Mouse (Mus musculus) testis, adult 2 months (tissue): Measurements from ENCODE around the gene Cntrob.

Experiments
- CTCF ChIP-seq: fragments of 200-500 bp; IDR thresholded peaks from 2 replicates; pipeline ENCODE4 v1.5.1; 2012; ENCODE audit warnings: low read depth, mild to moderate bottlenecking, inconsistent platforms, low read length, moderate library complexity; ENCODE audit not compliant: control insufficient read depth, insufficient read depth, insufficient replicate concordance
- POLR2A ChIP-seq: fragments of 200-500 bp; IDR thresholded peaks from 2 replicates; pipeline ENCODE4 v1.6.1; 2012; ENCODE audit warnings: low read depth, mild to moderate bottlenecking, inconsistent platforms, low read length, moderate library complexity; ENCODE audit not compliant: control insufficient read depth

GRCm38 (mm10) chr11:69324749-69325148, 1.2 kb upstream of the Cntrob start:
- TF ChIP-seq POLR2A = no peak
- no peak for TF ChIP-seq CTCF
